Mouse (Mus musculus): Measurements from ENCODE around the gene Vsx1.

The Vsx1 gene

DNA sequence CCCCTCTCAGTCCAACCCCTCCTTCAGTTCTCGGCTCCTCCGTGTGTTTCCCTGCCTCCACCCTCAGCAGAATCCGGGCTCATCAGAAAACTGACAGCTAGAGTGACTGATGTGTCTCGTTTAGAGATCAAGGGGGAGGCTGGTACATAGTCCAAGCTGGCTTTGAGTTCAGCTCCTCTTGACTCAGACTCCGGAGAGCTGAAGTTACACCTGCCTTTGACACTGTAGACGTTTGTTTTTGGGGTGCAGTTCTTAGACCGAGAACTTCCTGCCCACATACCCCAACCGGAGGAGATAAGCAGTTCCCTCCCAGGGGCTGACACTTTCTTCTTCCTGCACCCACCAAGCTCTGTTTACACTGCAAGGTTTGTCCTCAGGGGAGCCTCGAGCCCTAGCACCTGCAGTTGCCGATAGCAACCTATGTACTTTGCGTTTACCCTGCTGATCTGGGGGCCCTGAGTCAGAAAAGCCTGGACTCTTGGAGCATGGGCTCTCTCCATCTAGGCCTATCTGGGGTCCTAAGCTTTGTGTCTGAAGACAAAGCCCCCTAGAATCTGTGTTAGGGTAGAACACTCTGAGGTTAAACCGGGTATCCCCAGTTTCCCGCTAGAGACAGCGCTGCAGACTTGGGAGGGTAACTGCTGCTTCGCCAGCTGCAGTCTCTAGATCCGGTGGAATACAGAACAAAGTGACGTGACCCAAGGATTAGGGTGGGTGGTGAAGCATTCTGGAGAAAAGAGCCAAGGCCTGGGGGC lies 21.9 kb downstream of the Vsx1 start:
- no peak for DNase-seq

DNA sequence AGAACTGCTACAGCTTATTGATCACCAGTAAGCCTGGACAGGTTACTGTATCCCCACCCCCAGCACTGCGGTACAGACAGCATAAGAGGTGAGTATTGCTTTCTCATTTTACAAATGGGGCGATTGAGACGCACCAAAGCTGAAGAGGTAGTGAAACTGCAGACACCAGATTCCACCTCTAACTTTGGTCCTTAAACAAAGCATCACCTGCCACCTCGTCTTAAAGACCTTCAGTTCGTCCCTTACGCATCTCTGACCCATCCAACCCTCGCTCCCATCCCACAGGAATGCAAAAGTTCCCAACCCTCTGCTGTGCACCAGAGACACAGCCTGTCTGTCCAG lies 22.5 kb downstream of the Vsx1 start:
- no peak for DNase-seq

DNA sequence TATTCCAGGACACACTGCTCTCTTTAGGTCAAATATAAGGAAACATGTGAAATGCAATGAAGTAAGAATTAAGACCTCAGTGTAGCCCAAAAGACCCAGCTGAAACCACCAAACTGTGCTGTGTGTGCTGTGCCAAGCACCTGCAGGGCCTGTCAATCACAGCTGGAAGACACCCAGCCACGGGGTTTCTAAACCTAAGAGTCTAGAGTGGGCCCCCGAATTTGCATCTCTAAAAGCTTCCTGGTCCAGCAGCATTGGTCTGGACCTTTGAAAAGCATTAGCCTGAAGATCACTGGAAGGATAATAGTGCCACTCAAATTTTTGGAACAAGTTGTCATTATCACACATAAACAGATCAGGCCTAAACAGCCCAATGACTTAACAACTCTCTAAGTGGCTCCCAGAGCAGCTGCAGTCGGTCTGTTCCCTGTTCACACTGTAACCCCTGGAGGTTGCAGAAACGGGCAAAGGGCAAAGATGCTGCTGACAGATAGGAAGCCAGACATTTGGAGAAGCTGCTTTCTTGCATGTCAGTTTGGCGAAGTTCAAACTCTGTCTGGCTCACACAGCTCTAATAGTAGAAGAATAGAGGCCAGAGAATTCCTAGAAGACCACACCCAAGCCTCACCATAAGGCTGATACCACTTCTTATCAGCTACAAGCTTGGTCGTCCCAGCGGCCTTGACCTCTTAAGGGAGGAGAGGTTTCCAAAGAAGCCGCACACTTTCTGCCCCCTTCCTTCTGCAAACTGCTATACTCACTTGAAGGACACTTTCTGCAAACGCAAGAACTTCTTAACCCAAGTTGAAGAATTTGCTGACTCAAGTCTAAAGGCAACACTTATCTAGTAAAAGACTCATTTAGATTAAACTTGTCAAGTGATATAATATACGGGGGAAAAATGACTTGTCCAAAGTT lies 23.4 kb downstream of the Vsx1 start:
- DNase-seq: no peak

DNA sequence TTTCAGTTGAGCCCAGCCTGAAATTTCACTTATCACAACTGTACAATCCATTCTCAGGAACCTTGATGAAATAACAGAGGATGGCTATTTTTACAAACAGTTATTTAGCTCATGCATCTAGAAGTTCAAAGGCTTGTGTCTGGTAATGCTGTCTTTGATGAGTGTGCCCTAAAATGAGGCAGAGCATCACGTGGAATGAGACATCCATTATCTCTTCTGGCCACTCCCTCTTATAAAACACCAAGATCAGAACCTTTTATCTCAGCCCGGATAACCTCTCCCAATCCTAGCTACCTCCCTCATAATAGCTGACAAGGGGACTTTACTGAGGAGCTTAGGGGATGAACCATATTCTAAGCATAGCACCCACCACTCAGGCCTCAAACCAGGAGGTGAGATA lies 24.2 kb downstream of the Vsx1 start:
- no peak for DNase-seq

DNA sequence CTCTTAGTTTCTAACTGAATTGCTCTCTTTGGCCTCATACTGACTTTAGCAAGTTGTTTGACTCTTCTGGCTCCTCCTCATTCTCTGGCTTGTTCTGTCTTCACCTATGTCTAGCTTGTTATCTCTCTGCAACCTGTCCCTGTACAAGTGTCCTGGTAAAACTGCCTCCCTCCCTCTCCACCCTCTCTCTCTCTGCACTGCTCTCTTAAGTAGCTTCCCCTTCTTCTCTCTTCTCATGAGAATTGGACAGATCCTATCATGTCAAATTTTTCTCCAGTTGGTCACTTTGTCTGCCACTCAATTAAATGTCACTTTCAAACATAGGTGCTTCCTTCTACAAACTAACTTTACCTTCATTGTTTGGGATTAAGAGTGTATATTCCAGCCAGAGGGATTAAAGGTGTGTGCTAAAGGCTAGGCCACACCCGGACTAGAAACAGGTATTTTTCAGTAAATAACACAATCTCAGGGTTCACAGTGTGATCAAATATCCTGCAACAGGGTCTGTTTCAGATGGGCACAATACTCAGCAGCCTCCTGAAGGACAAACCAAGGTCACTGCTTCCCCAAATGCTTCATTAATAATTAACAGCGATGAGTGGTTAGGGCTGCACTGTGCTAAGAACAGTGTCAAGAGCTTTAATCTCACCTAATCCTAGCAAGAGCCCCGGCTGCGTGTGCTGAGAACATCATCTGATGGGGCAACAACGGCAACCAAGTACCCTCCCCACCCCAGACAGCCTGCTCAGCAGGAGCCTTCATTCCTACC lies 24.8 kb downstream of the Vsx1 start:
- no peak for DNase-seq

DNA sequence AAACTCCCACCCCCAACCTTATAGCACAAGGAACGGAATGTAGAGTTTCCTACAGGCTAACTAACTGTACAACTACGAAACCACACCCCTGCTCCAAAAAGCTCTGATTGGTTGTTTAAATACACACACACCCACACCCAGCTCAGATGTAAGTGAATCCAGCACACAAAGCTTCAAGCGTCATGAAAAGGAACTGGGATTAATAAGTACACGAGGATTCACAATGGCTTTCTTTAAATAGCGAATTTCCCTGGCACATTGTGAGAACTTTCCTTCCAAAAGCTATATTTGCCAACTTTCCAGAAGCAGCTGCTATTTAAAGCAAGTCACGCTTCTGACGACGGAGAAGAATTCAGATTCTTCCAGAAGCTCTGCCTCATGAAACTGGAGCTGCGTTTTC lies 25.9 kb downstream of the Vsx1 start:
- no peak for DNase-seq

DNA sequence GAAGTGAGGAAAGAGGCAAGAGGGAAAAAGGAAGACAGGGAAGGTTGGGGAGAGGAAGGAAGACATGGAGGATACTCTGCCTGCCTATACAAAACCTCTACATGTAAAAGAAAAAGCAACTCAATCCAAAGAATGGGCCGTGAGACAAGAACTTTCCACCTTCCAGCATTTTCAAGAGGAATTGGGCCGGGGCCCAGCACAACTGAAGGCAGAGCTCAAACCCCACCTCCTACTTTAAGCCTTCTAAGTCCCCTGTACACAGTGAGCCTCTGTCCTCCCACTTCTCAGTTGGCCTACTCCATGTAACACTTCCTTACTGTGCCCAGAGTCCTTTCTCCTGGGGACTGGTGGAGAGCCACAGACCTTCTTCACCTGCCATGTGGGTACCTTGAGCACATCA lies 27.2 kb downstream of the Vsx1 start:
- no peak for DNase-seq

DNA sequence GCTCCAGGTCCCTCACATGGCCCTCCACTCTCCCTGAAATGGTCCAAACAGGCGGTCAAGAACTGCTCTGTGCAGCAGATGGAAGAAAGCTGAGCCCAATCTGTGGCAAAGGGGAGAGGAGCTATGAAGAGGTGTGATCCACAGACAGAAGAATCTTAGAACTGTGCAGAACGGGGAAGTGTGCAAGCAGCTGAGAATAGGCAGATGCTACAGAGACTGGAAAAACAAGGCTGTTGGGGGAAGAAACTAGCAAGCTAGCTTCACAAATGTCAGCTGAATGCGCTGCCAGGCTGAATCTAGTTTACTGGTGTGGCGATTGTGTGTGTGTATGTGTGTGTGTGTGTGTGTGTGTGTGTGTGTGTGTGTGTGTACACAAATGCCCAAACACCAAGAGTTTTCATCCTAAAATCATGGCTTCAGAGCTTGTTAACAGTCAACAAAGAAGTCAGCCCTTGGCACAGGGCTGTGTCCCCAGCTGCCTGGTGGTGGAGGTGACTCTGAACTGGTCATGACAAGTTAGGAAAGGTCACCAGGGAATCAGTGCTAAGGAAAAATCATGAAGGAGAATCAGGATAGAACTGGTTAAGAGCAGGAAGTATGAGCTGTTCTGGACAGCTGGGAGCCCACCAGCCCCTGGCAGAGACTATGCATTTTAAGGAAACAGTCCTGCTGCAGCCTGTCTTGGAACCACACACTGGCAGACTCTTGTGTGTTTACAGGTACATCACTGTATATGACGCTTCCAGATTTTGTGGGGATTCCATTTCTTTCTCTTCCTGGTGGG lies 28.3 kb downstream of the Vsx1 start:
- DNase-seq: no peak

DNA sequence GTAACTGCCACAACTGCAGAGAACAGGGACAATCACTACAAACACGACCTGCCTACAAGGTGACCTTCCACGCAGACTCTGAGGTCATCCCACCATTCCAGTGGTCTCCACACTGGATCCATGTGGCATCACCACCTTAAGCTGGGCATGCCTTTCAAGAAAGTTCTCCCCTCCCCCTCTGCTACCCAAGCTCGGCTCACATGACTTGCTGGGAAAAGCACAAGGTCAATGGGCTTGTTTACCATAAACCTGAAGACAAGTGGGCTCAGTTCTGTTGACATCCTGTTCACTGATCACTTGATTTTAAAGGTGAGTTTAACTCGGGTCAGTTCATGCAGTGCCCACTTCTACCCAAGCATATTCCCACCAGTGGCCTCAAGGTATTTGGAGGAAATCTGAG lies 29.1 kb downstream of the Vsx1 start:
- no peak for DNase-seq

DNA sequence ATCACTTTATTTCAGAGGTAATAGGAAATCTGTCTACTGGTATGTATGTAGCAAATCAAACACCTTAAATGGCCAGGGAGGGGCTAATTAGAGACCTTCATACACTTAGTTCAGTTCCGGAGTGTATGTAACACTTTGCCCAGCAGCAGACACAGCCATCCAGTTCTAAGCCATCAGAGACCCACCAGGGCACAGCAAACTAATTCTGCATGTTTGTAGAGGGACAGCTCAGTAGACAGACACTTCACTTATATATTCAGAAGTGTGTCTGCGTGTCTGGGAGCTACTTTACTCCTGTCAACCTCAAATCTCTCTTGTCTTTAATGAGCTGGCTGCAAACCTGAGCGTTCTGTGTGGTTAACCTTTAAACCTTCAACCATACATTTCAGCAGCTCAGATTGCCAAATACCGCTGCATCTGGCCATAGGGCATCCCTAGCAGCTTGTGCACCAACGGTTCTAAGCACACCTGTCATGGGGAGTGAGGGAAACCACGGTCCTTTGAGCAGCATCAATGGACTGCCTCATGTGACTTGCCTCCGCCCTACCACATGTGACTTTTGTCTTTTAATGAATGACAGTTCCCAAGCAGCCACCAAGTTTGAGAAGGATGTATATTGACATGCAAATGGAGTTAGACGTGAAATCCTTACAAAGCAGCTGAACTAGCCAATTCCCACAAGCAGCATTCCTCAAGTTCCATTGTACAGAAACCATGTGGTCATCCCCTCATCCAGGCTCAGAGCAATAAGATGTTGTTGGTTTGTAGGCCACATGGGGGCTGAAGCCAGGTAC lies 32.0 kb downstream of the Vsx1 start:
- DNase-seq: no peak

DNA sequence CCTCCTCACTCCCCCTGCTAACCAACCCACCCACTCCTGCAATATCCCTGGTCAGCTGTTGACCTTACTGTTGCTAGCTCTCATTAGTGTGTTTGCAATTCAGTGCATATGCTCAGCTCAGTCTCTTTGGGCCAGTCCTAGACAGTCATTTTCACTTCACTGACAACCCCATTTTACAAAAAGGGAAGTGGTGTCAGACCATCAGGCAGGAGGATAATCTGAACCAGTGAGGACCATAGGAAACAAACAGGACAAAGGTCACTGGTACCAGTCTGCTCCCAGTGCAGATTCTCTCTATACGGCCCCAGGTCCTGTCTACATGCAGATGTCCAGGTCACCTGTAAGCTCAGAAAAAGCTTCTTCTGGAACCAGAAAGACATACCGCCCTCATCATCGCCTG lies 33.0 kb downstream of the Vsx1 start:
- no peak for DNase-seq

DNA sequence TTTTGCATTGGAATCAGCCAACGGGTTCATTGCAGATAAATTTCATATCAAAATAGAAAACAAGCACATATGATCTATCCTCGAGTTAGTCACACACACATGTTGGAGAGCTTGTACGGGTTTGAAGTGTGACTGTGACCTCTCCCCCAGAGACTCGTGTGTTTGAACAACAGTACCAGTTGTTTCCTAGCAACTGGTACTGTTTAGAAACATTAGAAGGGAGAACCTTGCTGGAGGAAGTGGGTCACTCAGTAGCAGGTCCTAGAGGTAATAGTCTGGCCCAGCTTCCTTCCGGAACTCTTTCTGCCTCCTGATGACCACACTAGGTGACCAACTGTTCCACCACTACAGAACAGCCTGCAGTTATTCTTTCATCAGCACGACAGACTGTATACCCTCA lies 33.9 kb downstream of the Vsx1 start:
- no peak for DNase-seq

DNA sequence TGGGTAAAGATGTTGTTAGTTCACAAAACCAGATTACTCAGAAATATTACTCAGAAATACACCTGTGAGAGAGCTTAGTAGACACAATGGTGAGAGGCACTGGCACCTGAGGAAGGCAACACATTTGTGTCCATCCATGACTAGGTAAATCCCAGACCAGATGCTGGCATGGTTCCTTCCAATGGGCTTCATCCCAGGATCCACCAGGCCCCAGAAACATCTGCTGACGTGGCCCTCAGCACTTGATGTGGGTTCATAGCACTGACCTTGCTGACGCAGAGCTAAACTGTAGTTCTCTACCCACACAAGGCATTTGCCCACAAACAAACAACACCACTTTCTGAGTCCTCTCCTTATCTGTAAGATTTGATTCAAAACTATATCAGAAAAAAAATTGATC lies 34.3 kb downstream of the Vsx1 start:
- DNase-seq: no peak

DNA sequence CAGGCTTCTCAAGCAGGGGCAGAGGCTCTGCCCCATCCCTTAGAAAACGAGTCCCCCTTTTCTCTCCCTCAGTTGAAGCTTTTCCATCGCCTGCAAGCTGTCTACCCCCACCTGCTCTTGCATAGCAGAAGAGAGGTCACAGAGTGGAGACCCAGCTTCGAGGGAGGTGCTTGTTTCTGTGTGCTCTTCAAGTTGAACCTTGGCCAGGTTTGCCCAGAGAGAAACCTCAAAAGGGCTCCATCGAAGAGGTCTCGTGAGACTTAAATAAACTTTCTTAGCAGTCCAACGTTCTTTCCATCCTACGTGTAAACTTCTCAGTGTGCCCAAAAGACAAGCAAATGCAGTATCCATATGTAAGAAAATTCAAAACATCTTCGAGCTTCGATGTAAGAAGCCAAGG lies 37.8 kb downstream of the Vsx1 start:
- DNase-seq: no peak

DNA sequence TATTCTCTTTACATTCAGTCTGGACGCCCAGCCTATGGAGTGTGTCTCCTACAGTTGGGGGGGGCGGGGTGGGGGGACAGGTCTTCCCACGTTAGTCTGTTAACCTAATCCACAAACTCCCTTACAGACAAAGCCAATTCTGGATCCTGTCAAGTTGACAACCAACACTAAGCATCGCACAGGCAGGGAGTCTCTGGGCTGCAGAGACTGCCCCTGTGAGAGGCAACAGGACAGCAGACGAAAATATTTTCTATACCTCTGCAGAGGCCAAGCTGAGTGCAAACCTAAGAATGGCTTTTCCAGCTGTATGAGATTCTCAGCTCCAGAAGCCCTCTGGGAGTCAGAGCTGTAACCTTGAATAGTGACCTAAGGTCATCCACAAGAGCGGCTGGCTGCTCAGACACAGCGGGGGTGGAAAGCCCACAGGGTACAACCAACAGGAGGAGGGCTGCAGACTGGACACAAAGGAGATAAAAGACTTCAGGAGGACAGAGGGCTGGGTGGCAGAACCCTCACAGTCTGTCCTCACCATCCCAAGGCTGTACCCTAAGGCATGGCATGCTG lies 38.6 kb downstream of the Vsx1 start:
- no peak for DNase-seq

DNA sequence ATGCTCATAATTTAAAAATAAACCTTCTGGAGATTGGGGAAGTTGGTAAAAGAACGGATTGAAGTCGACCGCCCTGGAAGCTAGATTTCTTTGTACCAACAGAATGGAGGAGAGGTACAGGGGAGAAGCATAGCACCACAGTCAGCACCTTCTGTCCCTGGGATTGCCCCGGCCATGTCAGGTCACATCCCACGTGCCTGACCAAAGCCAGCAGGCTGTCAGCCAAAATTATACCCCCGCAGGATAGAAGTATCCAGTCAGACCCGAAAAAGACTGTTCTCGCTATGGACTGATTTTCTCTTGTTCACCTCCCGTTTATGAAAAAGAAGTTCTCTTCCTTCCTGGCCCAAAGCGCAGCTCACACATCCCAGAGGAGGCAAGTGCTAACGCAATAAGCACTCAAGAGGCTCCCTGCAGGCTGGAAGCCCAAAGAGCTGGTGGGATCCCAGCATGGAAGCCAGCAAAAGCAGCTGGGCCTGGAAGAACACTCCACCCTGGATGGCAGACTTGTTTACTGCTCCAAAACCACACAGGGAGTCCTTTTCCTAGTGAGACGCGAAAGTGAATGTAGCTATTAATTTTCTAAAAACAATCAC lies 40.8 kb downstream of the Vsx1 start:
- no peak for DNase-seq

DNA sequence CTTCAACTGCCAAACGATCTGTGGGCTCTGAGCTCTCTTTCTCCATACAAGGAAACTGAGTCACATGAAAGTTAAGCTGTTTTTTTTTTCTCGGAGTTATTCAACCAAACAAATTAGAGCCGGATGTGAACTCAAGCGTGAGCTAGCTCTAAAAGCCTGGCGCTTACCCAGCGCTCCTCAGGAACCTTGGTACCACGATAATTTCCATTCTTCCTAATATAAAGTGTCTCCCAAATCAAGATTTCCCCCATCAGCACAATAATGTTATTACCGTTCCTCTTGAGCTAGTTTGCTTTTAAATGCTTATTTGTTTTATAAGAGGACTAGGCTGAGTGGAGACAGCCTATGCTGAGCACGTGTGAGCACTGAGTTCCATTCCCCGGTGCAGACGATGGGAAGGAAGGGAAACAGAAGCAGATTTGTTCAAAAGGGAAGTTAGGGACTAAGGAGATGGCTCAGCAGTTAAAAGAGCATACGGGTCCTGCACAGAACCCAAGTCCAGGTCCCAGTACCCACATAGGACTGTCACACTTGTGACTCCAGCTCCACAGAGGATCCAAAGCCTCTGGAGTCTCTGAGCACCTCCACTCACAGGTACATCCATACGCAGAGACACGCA lies 41.4 kb downstream of the Vsx1 start:
- no peak for DNase-seq

DNA sequence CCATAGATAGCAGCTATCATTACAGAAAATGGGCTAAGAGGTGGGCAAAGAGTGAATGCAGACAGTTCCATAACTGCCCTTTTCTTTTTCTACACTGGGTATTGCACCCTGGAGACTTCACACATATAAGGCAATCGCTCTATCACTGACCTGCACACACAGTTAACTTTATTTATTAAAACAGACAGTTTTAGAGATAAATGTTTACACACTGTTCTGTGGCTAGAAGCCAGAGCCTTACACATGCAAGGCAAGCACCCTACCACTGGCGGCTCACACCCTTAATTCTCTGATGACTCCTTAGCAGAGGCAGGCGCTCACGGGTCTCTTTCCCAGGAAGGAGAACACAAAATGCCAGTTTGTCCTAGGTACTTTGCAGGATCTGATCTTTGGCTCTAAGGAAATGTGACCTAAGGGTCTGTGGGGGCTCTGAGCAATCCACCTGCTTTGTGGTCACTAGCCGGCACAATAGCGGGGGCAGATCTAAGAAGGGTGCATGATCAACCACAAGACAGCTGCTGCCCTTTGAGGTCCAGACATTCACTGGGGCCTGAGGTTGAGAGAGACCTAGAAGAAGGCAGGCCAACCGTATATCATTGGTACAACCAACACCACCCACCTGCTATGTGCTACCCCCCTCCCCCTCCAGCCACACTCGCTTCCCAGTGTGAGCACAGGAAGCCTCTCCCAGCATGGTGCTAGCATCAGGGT lies 42.6 kb downstream of the Vsx1 start:
- no peak for DNase-seq

DNA sequence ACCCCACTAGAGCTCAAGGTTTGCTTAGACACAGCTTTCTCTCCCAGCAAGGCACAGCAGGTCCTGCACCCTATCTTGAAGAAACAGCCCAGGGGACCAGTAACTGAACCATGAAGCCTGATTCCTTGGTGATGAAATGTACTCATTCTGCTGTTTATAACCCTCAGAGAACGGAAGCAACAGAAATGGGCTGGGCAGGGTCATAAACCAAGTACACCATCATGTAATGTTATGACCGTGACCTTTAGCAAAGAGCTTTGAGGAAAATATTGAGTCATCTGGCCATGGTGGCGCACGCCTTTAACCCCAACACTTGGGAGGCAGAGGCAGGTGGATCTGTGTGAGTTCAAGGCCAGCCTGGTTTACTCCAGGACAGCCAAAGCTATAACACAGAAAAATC lies 43.9 kb downstream of the Vsx1 start:
- DNase-seq: no peak
